ENCODE assay signal across 10 mouse cellular contexts in the genomic region with DNA sequence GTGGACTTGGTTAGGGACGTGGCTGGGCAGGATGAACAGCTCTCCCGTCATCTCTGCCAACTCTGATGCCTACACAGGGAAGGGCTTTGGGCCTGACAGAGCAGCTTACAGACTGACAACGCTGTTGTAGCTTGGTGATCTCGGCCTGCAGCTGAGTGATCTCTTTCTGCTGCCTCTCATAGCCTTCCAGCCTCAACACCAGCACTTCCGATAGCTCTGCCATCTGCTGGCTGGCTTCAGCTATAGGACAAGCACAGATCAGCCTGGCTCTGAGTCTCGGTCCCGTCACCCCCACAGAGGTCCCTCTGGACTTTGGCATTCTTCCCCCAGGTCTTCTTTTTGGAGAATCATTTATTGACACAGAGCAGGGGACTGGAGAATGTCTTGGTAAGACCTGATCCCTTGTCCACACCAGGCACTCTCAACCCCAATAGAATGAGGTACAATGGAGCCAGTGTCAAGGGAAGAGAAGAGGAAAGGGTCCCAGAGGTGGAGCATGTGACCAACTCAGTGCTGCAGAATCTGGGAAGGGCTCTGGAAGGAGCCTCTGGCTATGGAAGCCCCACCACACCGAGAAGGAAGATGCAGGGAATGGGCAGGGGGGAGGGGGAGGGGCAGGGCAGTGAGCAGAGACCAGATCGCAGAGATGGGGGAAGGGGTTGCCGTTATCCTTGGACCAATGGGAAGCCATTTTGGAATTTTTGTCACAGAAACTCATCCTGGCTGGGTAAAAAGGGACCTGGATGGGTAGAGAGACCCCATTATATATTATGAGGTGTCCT. TPM values are rescaled to one million over a fixed set of nuclear protein-coding genes. Genes with fewer than 3 reads are reported as not detected.
A peak's percentile ranks its signal among the peaks of the same experiment; 100 is the strongest.
DNase-seq lines count a peak whose midpoint lies in the region; ATAC-seq and TF ChIP-seq lines count a peak whose summit lies in the region.
"Had no signal": no experiment of that assay in that cellular context is flagged by ENCODE, and none has a peak within 500 bp of the region (broad histone marks: within the 10 kb centered on the region; RNA-seq: fewer than 3 reads in every experiment).

No protein-coding gene starts in this region.

- H3K4me2 ChIP-seq in forebrain, embryonic 13.5 days, result no peak overlapping the region
- H3K4me2 ChIP-seq in forebrain, embryonic 12.5 days, result no peak overlapping the region
- no peak overlapping the region for H3K4me2 ChIP-seq in liver, embryonic 14.5 days (ENCODE audit: low read depth)

- H3K36me3 ChIP-seq in forebrain, embryonic 13.5 days (ENCODE audit: poor library complexity, severe bottlenecking), result peaks cover 42% of the 10 kb centered on the region
- peaks cover 27% of the 10 kb centered on the region for H3K36me3 ChIP-seq in forebrain, embryonic 12.5 days (replicated peaks)
- H3K36me3 ChIP-seq in liver, embryonic 14.5 days (replicated peaks; ENCODE audit: control insufficient read depth, insufficient read depth, low read depth), result no peaks in the 10 kb centered on the region
- H3K36me3 ChIP-seq: G1E had no signal

- ATAC-seq in forebrain, embryonic 13.5 days, result no peak
- no peak for ATAC-seq in forebrain, embryonic 12.5 days (ENCODE audit: low FRiP score)
- no peak for ATAC-seq in liver, embryonic 14.5 days (ENCODE audit: insufficient read depth)

- DNase-seq in liver, embryonic 14.5 days (ENCODE audit: low read depth in 3 of 3, low spot score in 3 of 3), result no peak
- DNase-seq in liver, result no peak
- peak in 1 of 2 experiments; percentile 45 for DNase-seq in cerebellum, adult 2 months
- DNase-seq in induced T-regulatory cell, adult 2 months (ENCODE audit: low read depth), result peak; percentile 39
- peak; percentile 63 for DNase-seq in thymus, postnatal 4 days
- DNase-seq in layer of hippocampus, adult 11-12 months (ENCODE audit: low spot score), result no peak

- H3K4me1 ChIP-seq in forebrain, embryonic 13.5 days, result peaks cover 33% of the 10 kb centered on the region; the same call in 1 of the 2 replicates
- peaks cover 29% of the 10 kb centered on the region for H3K4me1 ChIP-seq in forebrain, embryonic 12.5 days
- no peaks in the 10 kb centered on the region for H3K4me1 ChIP-seq in liver, embryonic 14.5 days (replicated peaks; ENCODE audit: control insufficient read depth in 2 of 2, insufficient read depth in 2 of 2, low read length in 1 of 2)
- peaks cover 3% of the 10 kb centered on the region; the same call in 1 of the 2 replicates for H3K4me1 ChIP-seq in cerebellum, adult 2 months (ENCODE audit: control insufficient read depth, insufficient read depth, low read length)

- TF ChIP-seq EP300 in liver, embryonic 14.5 days (IDR thresholded peaks at IDR 0.05; ENCODE audit: low read depth), result no peak

- peak overlapping the region; percentile 39; the same call in 1 of the 2 replicates for H3K9ac ChIP-seq in forebrain, embryonic 13.5 days
- no peak overlapping the region for H3K9ac ChIP-seq in forebrain, embryonic 12.5 days
- H3K9ac ChIP-seq in liver, embryonic 14.5 days (replicated peaks), result no peak overlapping the region

- WGBS in forebrain, embryonic 13.5 days, result 45% methylated on average over 10 of the region's 10 CpGs
- WGBS in forebrain, embryonic 12.5 days, result 48% methylated on average over 10 of the region's 10 CpGs
- WGBS in liver, embryonic 14.5 days (ENCODE audit: insufficient replicate concordance), result 23% methylated on average over 10 of the region's 10 CpGs
- WGBS in cerebellum, adult 2 months, result 29% methylated on average over 10 of the region's 10 CpGs

- TF ChIP-seq CTCF in liver, embryonic 14.5 days (IDR thresholded peaks at IDR 0.05; ENCODE audit: low read depth), result peak; percentile 60
- peak; percentile 59; the same call in 1 of the 2 replicates for TF ChIP-seq CTCF in cerebellum, adult 2 months (IDR thresholded peaks at IDR 0.05; ENCODE audit: borderline replicate concordance, insufficient read depth, low read depth, low read length)

- no peak for TF ChIP-seq POLR2A in cerebellum, adult 2 months (IDR thresholded peaks at IDR 0.05; ENCODE audit: borderline replicate concordance, insufficient read depth, low read length)

- H3K27me3 ChIP-seq in forebrain, embryonic 13.5 days, result peaks cover 2% of the 10 kb centered on the region; the same call in 1 of the 2 replicates
- H3K27me3 ChIP-seq in forebrain, embryonic 12.5 days, result peaks cover 10% of the 10 kb centered on the region; the same call in 1 of the 2 replicates
- peaks cover 43% of the 10 kb centered on the region for H3K27me3 ChIP-seq in liver, embryonic 14.5 days (ENCODE audit: control insufficient read depth, insufficient read depth, low read length)
- no peaks in the 10 kb centered on the region for H3K27me3 ChIP-seq in cerebellum, adult 2 months (ENCODE audit: control insufficient read depth, insufficient read depth, low read length)

- H3K27ac ChIP-seq in forebrain, embryonic 13.5 days, result no peak overlapping the region
- no peak overlapping the region for H3K27ac ChIP-seq in forebrain, embryonic 12.5 days
- no peak overlapping the region for H3K27ac ChIP-seq in liver, embryonic 14.5 days
- H3K27ac ChIP-seq in cerebellum, adult 2 months (ENCODE audit: insufficient read depth, low read length), result no peak overlapping the region

- no peak overlapping the region for H3K4me3 ChIP-seq in forebrain, embryonic 13.5 days
- H3K4me3 ChIP-seq in forebrain, embryonic 12.5 days (replicated peaks), result no peak overlapping the region
- H3K4me3 ChIP-seq in liver, embryonic 14.5 days (ENCODE audit: insufficient read depth in 1 of 2, low read depth in 2 of 2, low read length in 2 of 2), result no peak overlapping the region
- no peak overlapping the region for H3K4me3 ChIP-seq in cerebellum, adult 2 months (replicated peaks; ENCODE audit: insufficient read depth, low read depth, low read length)

- H3K9me3 ChIP-seq in forebrain, embryonic 13.5 days (replicated peaks), result no peaks in the 10 kb centered on the region
- H3K9me3 ChIP-seq in forebrain, embryonic 12.5 days, result no peaks in the 10 kb centered on the region
- no peaks in the 10 kb centered on the region for H3K9me3 ChIP-seq in liver, embryonic 14.5 days (ENCODE audit: control insufficient read depth, low read length)
- H3K9me3 ChIP-seq: G1E had no signal

RNA-seq across cellular contexts. Expression of gene Hap1, which starts 3.7 kb away (rescaled TPM):
- polyA plus RNA-seq in forebrain, embryonic 13.5 days (2015; fragmentation: Nextera tagmentation; extraction: Ambion mirVana), result 93.7 and 98.5 TPM in 2 replicates
- 96.3 and 116 TPM in 2 replicates for polyA plus RNA-seq in forebrain, embryonic 12.5 days (2016; fragmentation: Nextera tagmentation; extraction: Ambion mirVana)
- polyA plus RNA-seq in liver, embryonic 14.5 days (2012; rRNA removed), result 0.23 and 0.51 TPM in 2 replicates
- polyA plus RNA-seq in liver, embryonic 14.5 days (2014; fragmentation: Nextera tagmentation; extraction: Ambion mirVana), result 0.06 and 0.38 TPM in 2 replicates
- 105 and 107 TPM in 2 replicates for polyA plus RNA-seq in cerebellum, adult 2 months (2012; rRNA removed)
- polyA plus RNA-seq: G1E had no signal

RNA-seq across cellular contexts. Expression of gene Gast, which starts 18.1 kb away (rescaled TPM):
- polyA plus RNA-seq in forebrain, embryonic 13.5 days (2015; fragmentation: Nextera tagmentation; extraction: Ambion mirVana), result 0.56 and 0.89 TPM in 2 replicates
- polyA plus RNA-seq in forebrain, embryonic 12.5 days (2016; fragmentation: Nextera tagmentation; extraction: Ambion mirVana), result 1.1 TPM in 1 of 2 replicates, not detected in the other
- not detected in 2 replicates for polyA plus RNA-seq in liver, embryonic 14.5 days (2012; rRNA removed)
- not detected in 2 replicates for polyA plus RNA-seq in liver, embryonic 14.5 days (2014; fragmentation: Nextera tagmentation; extraction: Ambion mirVana)
- polyA plus RNA-seq in cerebellum, adult 2 months (2012; rRNA removed), result not detected in 2 replicates
- polyA plus RNA-seq: G1E; gonadal fat pad, adult 2 months had no signal

RNA-seq across cellular contexts. Expression of gene Eif1, which starts 32.6 kb away (rescaled TPM):
- polyA plus RNA-seq in forebrain, embryonic 13.5 days (2015; fragmentation: Nextera tagmentation; extraction: Ambion mirVana), result 1,595 and 1,677 TPM in 2 replicates
- 1,544 and 1,585 TPM in 2 replicates for polyA plus RNA-seq in forebrain, embryonic 12.5 days (2016; fragmentation: Nextera tagmentation; extraction: Ambion mirVana)
- 96.0 and 191 TPM in 2 replicates for polyA plus RNA-seq in liver, embryonic 14.5 days (2012; rRNA removed)
- 1,798 and 1,809 TPM in 2 replicates for polyA plus RNA-seq in liver, embryonic 14.5 days (2014; fragmentation: Nextera tagmentation; extraction: Ambion mirVana)
- 430 and 502 TPM in 2 replicates for polyA plus RNA-seq in cerebellum, adult 2 months (2012; rRNA removed)

RNA-seq across cellular contexts. Expression of gene Jup, which starts 45.3 kb away (rescaled TPM):
- 37.1 and 42.8 TPM in 2 replicates for polyA plus RNA-seq in forebrain, embryonic 13.5 days (2015; fragmentation: Nextera tagmentation; extraction: Ambion mirVana)
- 37.6 and 40.5 TPM in 2 replicates for polyA plus RNA-seq in forebrain, embryonic 12.5 days (2016; fragmentation: Nextera tagmentation; extraction: Ambion mirVana)
- 8.5 and 10.5 TPM in 2 replicates for polyA plus RNA-seq in liver, embryonic 14.5 days (2012; rRNA removed)
- polyA plus RNA-seq in liver, embryonic 14.5 days (2014; fragmentation: Nextera tagmentation; extraction: Ambion mirVana), result 8.6 and 9.6 TPM in 2 replicates
- 127 and 162 TPM in 2 replicates for polyA plus RNA-seq in cerebellum, adult 2 months (2012; rRNA removed)
- polyA plus RNA-seq: G1E had no signal

Comparison
In these comparisons a context has a peak if more than half of its experiments do, and no peak if none do; other contexts are left out.
1. DNase-seq: peak in induced T-regulatory cell, adult 2 months (single experiment) and thymus, postnatal 4 days (single experiment); none in liver, embryonic 14.5 days (0 of 3), liver (single experiment) and layer of hippocampus, adult 11-12 months (single experiment).
2. RNA of gene Hap1, which starts 3.7 kb away (polyA plus RNA-seq): 105 to 107 TPM in cerebellum, adult 2 months, 96.3 to 116 TPM in forebrain, embryonic 12.5 days and 93.7 to 98.5 TPM in forebrain, embryonic 13.5 days; 0.06 to 0.51 TPM in liver, embryonic 14.5 days; every median in the first group is over 10 times any median in the second.